Mouse (Mus musculus): ENCODE measurements around the gene Gm43064. TPM values are rescaled to one million over a fixed set of nuclear protein-coding genes. Genes with fewer than 3 reads are reported as not detected.

Gene Gm43064
- total RNA-seq, 2 experiments from 2014 or later, result not detected

Other genes with a start within 250 kb of the Gm43064 start
- gene Syt6, start 234.3 kb upstream of the Gm43064 start, total RNA-seq (2021), result not detected
- gene Atg4a-ps, start 163.5 kb upstream of the Gm43064 start, total RNA-seq (2021), result 1 to 10 TPM in 1 of 2 experiments, not detected in 1; 2.0 TPM
- 1 to 10 TPM; 5.2 to 6.0 TPM for gene Olfml3, start 71.6 kb upstream of the Gm43064 start, total RNA-seq (2021)
- not detected for gene Gm10964, start 70.2 kb upstream of the Gm43064 start, total RNA-seq (2021)
- gene Hipk1, start 18.0 kb upstream of the Gm43064 start, total RNA-seq (2021), result 100 to 1,000 TPM; 100 to 114 TPM
- gene Dclre1b, start 129 bp upstream of the Gm43064 start, total RNA-seq (2021), result 1 to 10 TPM; 6.5 to 9.2 TPM
- gene Ap4b1, start 53 bp upstream of the Gm43064 start, total RNA-seq (2021), result 10 to 100 TPM; 12.4 to 14.0 TPM
- gene Bcl2l15, start 23.0 kb downstream of the Gm43064 start, total RNA-seq (2021), result not detected
- gene Ptpn22, start 50.2 kb downstream of the Gm43064 start, total RNA-seq (2021), result under 1 TPM; 0.61 to 0.62 TPM
- gene Rsbn1, start 104.5 kb downstream of the Gm43064 start, total RNA-seq (2021), result 1 to 10 TPM; 8.6 to 9.0 TPM
- 1 to 10 TPM; 7.3 to 7.6 TPM for gene Phtf1, start 158.5 kb downstream of the Gm43064 start, total RNA-seq (2021)

All from heart, postnatal 36 days (tissue).